In the genomic region with DNA sequence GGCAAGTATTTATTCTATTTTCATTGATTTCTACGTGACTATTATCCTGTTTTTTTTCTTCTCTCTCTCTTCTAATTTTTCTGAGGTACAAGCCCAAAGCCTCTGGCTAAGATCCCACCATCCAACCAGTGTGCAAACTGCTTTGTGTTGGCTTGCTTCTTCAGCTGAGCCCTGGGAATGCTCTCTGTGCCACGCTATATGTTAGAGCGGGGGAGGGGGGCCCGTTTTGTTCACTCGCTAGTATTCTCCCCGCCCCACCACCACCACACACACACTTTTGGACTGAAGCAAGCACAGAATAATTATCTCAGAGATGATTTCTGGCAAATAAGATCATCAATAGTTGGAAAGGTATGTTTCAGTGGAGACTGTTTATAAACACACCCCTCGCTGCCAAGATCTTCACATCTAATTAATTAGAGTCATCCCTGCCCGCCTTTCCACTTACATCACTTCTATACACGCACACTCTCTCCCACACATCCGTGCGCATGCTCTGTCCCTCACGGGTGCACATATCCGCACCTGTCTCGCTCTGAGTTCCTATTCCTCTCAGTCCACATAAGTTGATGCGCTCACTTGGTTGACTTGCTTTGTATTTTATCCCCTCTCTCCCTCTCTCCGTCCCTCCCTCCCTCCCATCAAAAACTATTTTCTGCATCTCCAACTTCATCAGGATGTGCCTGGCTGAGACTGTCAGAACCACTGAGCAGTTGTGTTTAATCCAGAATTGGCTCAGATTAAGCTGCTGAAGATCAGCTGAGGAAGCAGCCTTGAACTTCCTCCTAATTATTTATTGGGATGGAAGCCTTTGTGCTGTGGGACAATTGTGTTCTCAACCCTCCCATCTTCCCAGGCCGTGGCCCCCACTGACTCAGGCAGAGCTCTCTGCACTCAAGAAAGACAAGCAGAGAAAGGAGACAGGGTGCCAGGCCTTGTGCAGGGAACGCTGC, we compare ENCODE assay signal across 13 mouse cellular contexts.
DNase-seq lines count a peak whose midpoint lies in the region; ATAC-seq and TF ChIP-seq lines count a peak whose summit lies in the region.
"Had no signal": no experiment of that assay in that cellular context is flagged by ENCODE, and none has a peak within 500 bp of the region (broad histone marks: within the 10 kb centered on the region; RNA-seq: fewer than 3 reads in every experiment).

No protein-coding gene starts in this region.

- no peak for ATAC-seq in midbrain, embryonic 16.5 days
- no peak for ATAC-seq in forebrain, postnatal 0 days
- ATAC-seq in midbrain, postnatal 0 days (ENCODE audit: low FRiP score), result no peak
- ATAC-seq: inflammation-experienced regulatory T-cells, adult 6 months had no signal

- H3K27me3 ChIP-seq in cerebellum, adult 2 months (ENCODE audit: control insufficient read depth, insufficient read depth, low read length), result no peaks in the 10 kb centered on the region
- H3K27me3 ChIP-seq in midbrain, embryonic 10.5 days (ENCODE audit: low read depth, poor library complexity, severe bottlenecking), result no peaks in the 10 kb centered on the region; the same call in 1 of the 2 replicates
- no peaks in the 10 kb centered on the region for H3K27me3 ChIP-seq in midbrain, embryonic 16.5 days (ENCODE audit: control insufficient read depth, insufficient read depth, low read depth, low read length)
- H3K27me3 ChIP-seq in forebrain, postnatal 0 days (ENCODE audit: insufficient read depth, low read length), result peaks cover 7% of the 10 kb centered on the region
- no peaks in the 10 kb centered on the region for H3K27me3 ChIP-seq in midbrain, postnatal 0 days (ENCODE audit: insufficient read depth, low read length)
- H3K27me3 ChIP-seq: CH12.LX; heart, embryonic 15.5 days had no signal

- 48% methylated on average over 18 of the region's 18 CpGs for WGBS in cerebellum, adult 2 months
- WGBS in midbrain, embryonic 10.5 days, result 71% methylated on average over 18 of the region's 18 CpGs
- WGBS in midbrain, embryonic 16.5 days, result 54% methylated on average over 18 of the region's 18 CpGs
- WGBS in forebrain, postnatal 0 days, result 36% methylated on average over 18 of the region's 18 CpGs
- WGBS in midbrain, postnatal 0 days, result 57% methylated on average over 18 of the region's 18 CpGs

- H3K27ac ChIP-seq in cerebellum, adult 2 months (ENCODE audit: insufficient read depth, low read length), result no peak overlapping the region
- H3K27ac ChIP-seq in midbrain, embryonic 10.5 days (replicated peaks), result peak overlapping the region; percentile 23; the same call in 1 of the 2 replicates
- H3K27ac ChIP-seq in midbrain, embryonic 16.5 days (ENCODE audit: low read length), result no peak overlapping the region
- H3K27ac ChIP-seq in forebrain, postnatal 0 days (ENCODE audit: low read depth, low read length), result no peak overlapping the region
- no peak overlapping the region for H3K27ac ChIP-seq in midbrain, postnatal 0 days (ENCODE audit: low read depth, low read length)
- H3K27ac ChIP-seq: heart, embryonic 15.5 days; liver, embryonic 14.5 days had no signal

- peaks cover 28% of the 10 kb centered on the region for H3K4me1 ChIP-seq in cerebellum, adult 2 months (ENCODE audit: control insufficient read depth, insufficient read depth, low read length)
- peaks cover 23% of the 10 kb centered on the region for H3K4me1 ChIP-seq in midbrain, embryonic 10.5 days
- no peaks in the 10 kb centered on the region for H3K4me1 ChIP-seq in midbrain, embryonic 16.5 days (ENCODE audit: control insufficient read depth, insufficient read depth, low read length)
- H3K4me1 ChIP-seq in forebrain, postnatal 0 days (ENCODE audit: insufficient read depth), result peaks cover 4% of the 10 kb centered on the region; the same call in 1 of the 2 replicates
- H3K4me1 ChIP-seq in midbrain, postnatal 0 days (ENCODE audit: insufficient read depth, low read length), result no peaks in the 10 kb centered on the region
- H3K4me1 ChIP-seq: heart, embryonic 15.5 days had no signal

- no peak for DNase-seq in cerebellum, adult 2 months
- no peak for DNase-seq in cerebellum, adult 8-10 months
- no peak for DNase-seq in midbrain, embryonic 10.5 days (ENCODE audit: low spot score)
- DNase-seq in forebrain, postnatal 0 days, result no peak
- DNase-seq in midbrain, postnatal 0 days (ENCODE audit: low spot score), result peak; percentile 71
- DNase-seq in adrenal gland, adult 18-20 months (ENCODE audit: low spot score in 2 of 2), result no peak
- no peak for DNase-seq in lung, postnatal 36 days
- DNase-seq: lung, postnatal 10 days had no signal

- H3K4me3 ChIP-seq in cerebellum, adult 2 months (replicated peaks; ENCODE audit: insufficient read depth, low read depth, low read length), result peak overlapping the region; percentile 2
- H3K4me3 ChIP-seq in midbrain, embryonic 10.5 days, result no peak overlapping the region
- no peak overlapping the region for H3K4me3 ChIP-seq in midbrain, embryonic 16.5 days (ENCODE audit: low read depth, low read length)
- no peak overlapping the region for H3K4me3 ChIP-seq in forebrain, postnatal 0 days (ENCODE audit: low read depth, low read length)
- no peak overlapping the region for H3K4me3 ChIP-seq in midbrain, postnatal 0 days (ENCODE audit: low read depth, low read length)
- H3K4me3 ChIP-seq: heart, embryonic 15.5 days had no signal

- H3K9ac ChIP-seq in midbrain, embryonic 16.5 days (ENCODE audit: low read depth, low read length), result no peak overlapping the region
- no peak overlapping the region for H3K9ac ChIP-seq in forebrain, postnatal 0 days
- H3K9ac ChIP-seq in midbrain, postnatal 0 days (replicated peaks; ENCODE audit: low read length, poor library complexity, severe bottlenecking), result no peak overlapping the region
- H3K9ac ChIP-seq: heart, embryonic 15.5 days; liver, embryonic 14.5 days had no signal

- no peaks in the 10 kb centered on the region for H3K36me3 ChIP-seq in midbrain, embryonic 10.5 days
- H3K36me3 ChIP-seq in midbrain, embryonic 16.5 days (ENCODE audit: control insufficient read depth, insufficient read depth, low read length), result no peaks in the 10 kb centered on the region
- H3K36me3 ChIP-seq in forebrain, postnatal 0 days (ENCODE audit: insufficient read depth), result no peaks in the 10 kb centered on the region
- no peaks in the 10 kb centered on the region for H3K36me3 ChIP-seq in midbrain, postnatal 0 days (ENCODE audit: insufficient read depth, low read length)
- H3K36me3 ChIP-seq: heart, embryonic 15.5 days had no signal

- no peak overlapping the region; the same call in 1 of the 2 replicates for H3K4me2 ChIP-seq in midbrain, embryonic 16.5 days (ENCODE audit: low read length)
- H3K4me2 ChIP-seq in forebrain, postnatal 0 days (ENCODE audit: low read depth), result 0 out of 2 replicates have a peak overlapping the region, but pooled peaks have one; percentile 5
- no peak overlapping the region for H3K4me2 ChIP-seq in midbrain, postnatal 0 days (ENCODE audit: low read depth, low read length, poor library complexity, severe bottlenecking)
- H3K4me2 ChIP-seq: heart, embryonic 15.5 days had no signal

- TF ChIP-seq CTCF in cerebellum, adult 2 months (IDR thresholded peaks at IDR 0.05; ENCODE audit: borderline replicate concordance, insufficient read depth, low read depth, low read length), result no peak
- no peak for TF ChIP-seq CTCF in forebrain, postnatal 0 days (IDR thresholded peaks at IDR 0.05; ENCODE audit: low read depth)
- TF ChIP-seq CTCF in midbrain, postnatal 0 days (IDR thresholded peaks at IDR 0.05), result no peak

- TF ChIP-seq POLR2A in cerebellum, adult 2 months (IDR thresholded peaks at IDR 0.05; ENCODE audit: borderline replicate concordance, insufficient read depth, low read length), result no peak

- no peaks in the 10 kb centered on the region for H3K9me3 ChIP-seq in midbrain, embryonic 10.5 days (replicated peaks)
- no peaks in the 10 kb centered on the region for H3K9me3 ChIP-seq in midbrain, embryonic 16.5 days (replicated peaks; ENCODE audit: control insufficient read depth, low read length, poor library complexity, severe bottlenecking)
- no peaks in the 10 kb centered on the region for H3K9me3 ChIP-seq in forebrain, postnatal 0 days (ENCODE audit: low read length)
- H3K9me3 ChIP-seq in midbrain, postnatal 0 days (ENCODE audit: low read length), result no peaks in the 10 kb centered on the region
- H3K9me3 ChIP-seq: heart, embryonic 15.5 days had no signal
